Mouse (Mus musculus) forebrain, postnatal 0 days (tissue): ENCODE results near the gene Tacc2. TPM values are rescaled to one million over a fixed set of nuclear protein-coding genes. Genes with fewer than 3 reads are reported as not detected.

Experiments
- ATAC-seq: fragments of 200-750 bp; cut with Nextera tagmentation; 2 replicates; pipeline ENCODE4 v1.8.0; 2017; ENCODE audit warnings: mild to moderate bottlenecking, moderate library complexity
- DNase-seq: peaks from one replicate; pipeline ENCODE4 v3.0.0-alpha.2; 2015
- H3K27ac ChIP-seq: fragments of 300-500 bp; sonication (generic); 2 replicates; pipeline ENCODE4 v1.5.1; 2014; ENCODE audit warnings: low read depth, mild to moderate bottlenecking, antibody characterized with exemption, low read length, moderate library complexity, mixed read lengths
- H3K27me3 ChIP-seq: fragments of 300-500 bp; sonication (generic); 2 replicates; pipeline ENCODE4 v1.6.1; 2014; ENCODE audit warnings: mild to moderate bottlenecking, low read length, mixed read lengths; ENCODE audit not compliant: insufficient read depth
- H3K36me3 ChIP-seq: fragments of 300-500 bp; sonication (generic); 2 replicates; pipeline ENCODE4 v1.6.1; 2014; ENCODE audit warnings: mild to moderate bottlenecking, moderate library complexity; ENCODE audit not compliant: insufficient read depth
- H3K4me1 ChIP-seq: fragments of 300-500 bp; sonication (generic); 2 replicates; pipeline ENCODE4 v1.6.1; 2014; ENCODE audit warnings: antibody characterized with exemption; ENCODE audit not compliant: insufficient read depth
- H3K4me2 ChIP-seq: fragments of 300-500 bp; sonication (generic); 2 replicates; pipeline ENCODE4 v1.6.1; 2014; ENCODE audit warnings: low read depth, mild to moderate bottlenecking, moderate library complexity
- H3K4me3 ChIP-seq: fragments of 300-500 bp; sonication (generic); 2 replicates; pipeline ENCODE4 v1.5.1; 2014; ENCODE audit warnings: low read depth, low read length, mixed read lengths
- H3K9ac ChIP-seq: fragments of 300-500 bp; sonication (generic); 2 replicates; pipeline ENCODE4 v1.6.1; 2014; ENCODE audit warnings: mild to moderate bottlenecking
- H3K9me3 ChIP-seq: fragments of 300-500 bp; sonication (generic); 2 replicates; pipeline ENCODE4 v1.6.1; 2016; ENCODE audit warnings: low read length
- CTCF ChIP-seq: sonication (generic); IDR thresholded peaks from 2 replicates; pipeline ENCODE4 v1.5.1; 2016; ENCODE audit warnings: antibody characterized with exemption, control low read depth, low read depth
- WGBS: fragments of 180-500 bp; shearing (Covaris S2); extraction: QIAGEN DNeasy Blood & Tissue Kit; methylation state at CpG from one replicate; pipeline ENCODE4 v1.1.7; 2014; 5-methylcytosine and 5-hydroxymethylcytosine counted together
- polyA plus RNA-seq: library from polyadenylated mRNA; unstranded; fragments of >200 nt; fragmentation: Nextera tagmentation; extraction: Ambion mirVana; gene quantifications from 2 replicates; pipeline ENCODE4 v1.2.1, GENCODE M21; 2015
- total RNA-seq: library from RNA; depleted of rRNA; stranded (reverse); fragments of >200 nt; gene quantifications from 2 replicates; pipeline ENCODE4 v1.2.3, GENCODE M21; 2014

Gene Tacc2
- total and polyA plus RNA-seq, 2 experiments from 2014 or later = 54.1 to 60.9 TPM

DNA sequence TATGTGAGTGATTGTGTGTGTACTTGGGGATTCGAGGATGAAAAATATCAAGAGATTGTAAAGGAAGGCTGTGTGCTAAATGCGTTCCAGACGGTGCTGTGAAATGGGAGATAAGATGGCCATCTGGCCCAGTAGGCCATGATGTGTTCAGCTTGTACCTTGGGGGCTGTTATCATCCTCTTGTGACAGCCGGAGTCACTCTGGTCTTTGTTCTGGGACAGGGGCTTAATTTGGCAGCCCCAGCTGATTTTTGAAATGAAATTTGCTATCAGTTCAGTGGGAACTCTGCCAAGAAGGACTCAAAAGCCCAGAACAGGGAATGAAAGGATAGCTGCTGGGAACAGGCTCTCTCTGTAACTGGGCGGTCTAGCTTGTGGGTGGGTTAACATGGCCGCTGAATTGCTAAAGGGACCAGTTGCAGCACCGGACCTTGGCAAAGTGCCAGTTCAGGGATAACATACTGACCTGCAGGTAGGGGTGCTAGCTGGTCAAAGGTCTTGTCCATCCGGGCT is 92.2 kb downstream of the Tacc2 start:
- peak overlapping the region; percentile 69 for H3K27ac ChIP-seq
- H3K4me1 ChIP-seq = peaks cover 15% of the 10 kb centered on the region; the same call in 1 of the 2 replicates
- peak; percentile 44 for ATAC-seq
- TF ChIP-seq CTCF = no peak
- 29% methylated on average over 8 of the region's 8 CpGs for WGBS
- peak; percentile 66 for DNase-seq
- H3K27me3 ChIP-seq = no peaks in the 10 kb centered on the region
- no peak overlapping the region for H3K4me2 ChIP-seq
- H3K9ac ChIP-seq = no peak overlapping the region
- H3K9me3 ChIP-seq = no peaks in the 10 kb centered on the region
- no peak overlapping the region for H3K4me3 ChIP-seq
- no peaks in the 10 kb centered on the region for H3K36me3 ChIP-seq

DNA sequence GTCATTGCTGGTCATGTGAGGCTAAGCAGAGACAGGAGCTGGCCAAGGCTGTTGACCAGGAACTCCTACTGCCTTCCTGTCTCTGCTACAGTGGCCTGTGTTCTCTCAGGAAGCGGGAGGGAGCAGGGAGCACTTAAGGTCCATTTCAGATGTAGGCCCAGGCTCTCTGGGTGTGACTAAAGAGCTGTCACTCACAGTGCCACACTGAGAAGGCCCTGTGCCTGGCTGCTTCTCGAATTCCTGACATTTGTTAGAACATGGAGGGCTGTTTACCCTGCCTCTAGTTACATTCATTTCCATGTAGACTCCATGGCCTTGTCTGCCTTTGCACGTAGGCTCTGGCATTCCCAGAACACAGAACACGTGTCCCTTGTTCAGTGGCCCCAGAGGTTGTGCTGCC is 93.1 kb downstream of the Tacc2 start:
- Histone ChIP-seq H3K36me3 (no peaks in the 10 kb centered on the region), H3K4me2 (no peak overlapping the region), H3K27ac (no peak overlapping the region), H3K9me3 (no peaks in the 10 kb centered on the region), H3K9ac (no peak overlapping the region), H3K4me3 (no peak overlapping the region), H3K4me1 (peaks cover 15% of the 10 kb centered on the region; the same call in 1 of the 2 replicates), H3K27me3 (no peaks in the 10 kb centered on the region)
- no peak for DNase-seq
- TF ChIP-seq CTCF = no peak
- ATAC-seq = no peak
- WGBS = 76% methylated on average over 4 of the region's 4 CpGs

DNA sequence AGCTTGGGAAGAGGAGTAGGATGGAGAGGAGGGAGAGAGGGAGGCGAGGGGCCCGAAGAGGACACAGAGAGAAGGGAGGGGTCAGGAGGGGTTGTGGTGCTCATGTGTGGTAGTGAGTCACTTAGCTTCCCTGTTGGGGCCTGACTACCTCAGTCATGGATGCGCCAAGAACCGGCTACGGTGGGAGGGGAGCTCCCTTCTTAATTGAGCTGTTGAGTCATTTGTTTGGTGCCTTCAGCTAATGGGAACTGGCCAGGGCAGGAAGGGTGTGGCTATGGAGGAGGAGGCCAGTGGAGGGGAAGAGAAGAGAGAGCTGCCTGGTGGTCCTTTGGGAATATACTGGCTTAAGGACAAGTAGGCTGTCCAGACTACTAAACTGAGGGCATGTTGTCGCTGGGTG is 94.1 kb downstream of the Tacc2 start:
- no peaks in the 10 kb centered on the region for H3K9me3 ChIP-seq
- H3K36me3 ChIP-seq = no peaks in the 10 kb centered on the region
- H3K4me1 ChIP-seq = peaks cover 15% of the 10 kb centered on the region; the same call in 1 of the 2 replicates
- no peak overlapping the region for H3K27ac ChIP-seq
- no peaks in the 10 kb centered on the region for H3K27me3 ChIP-seq
- WGBS = 65% methylated on average over 6 of the region's 6 CpGs
- no peak overlapping the region for H3K9ac ChIP-seq
- ATAC-seq (no peak), DNase-seq (no peak)
- no peak overlapping the region for H3K4me2 ChIP-seq
- TF ChIP-seq CTCF = no peak
- H3K4me3 ChIP-seq = no peak overlapping the region

DNA sequence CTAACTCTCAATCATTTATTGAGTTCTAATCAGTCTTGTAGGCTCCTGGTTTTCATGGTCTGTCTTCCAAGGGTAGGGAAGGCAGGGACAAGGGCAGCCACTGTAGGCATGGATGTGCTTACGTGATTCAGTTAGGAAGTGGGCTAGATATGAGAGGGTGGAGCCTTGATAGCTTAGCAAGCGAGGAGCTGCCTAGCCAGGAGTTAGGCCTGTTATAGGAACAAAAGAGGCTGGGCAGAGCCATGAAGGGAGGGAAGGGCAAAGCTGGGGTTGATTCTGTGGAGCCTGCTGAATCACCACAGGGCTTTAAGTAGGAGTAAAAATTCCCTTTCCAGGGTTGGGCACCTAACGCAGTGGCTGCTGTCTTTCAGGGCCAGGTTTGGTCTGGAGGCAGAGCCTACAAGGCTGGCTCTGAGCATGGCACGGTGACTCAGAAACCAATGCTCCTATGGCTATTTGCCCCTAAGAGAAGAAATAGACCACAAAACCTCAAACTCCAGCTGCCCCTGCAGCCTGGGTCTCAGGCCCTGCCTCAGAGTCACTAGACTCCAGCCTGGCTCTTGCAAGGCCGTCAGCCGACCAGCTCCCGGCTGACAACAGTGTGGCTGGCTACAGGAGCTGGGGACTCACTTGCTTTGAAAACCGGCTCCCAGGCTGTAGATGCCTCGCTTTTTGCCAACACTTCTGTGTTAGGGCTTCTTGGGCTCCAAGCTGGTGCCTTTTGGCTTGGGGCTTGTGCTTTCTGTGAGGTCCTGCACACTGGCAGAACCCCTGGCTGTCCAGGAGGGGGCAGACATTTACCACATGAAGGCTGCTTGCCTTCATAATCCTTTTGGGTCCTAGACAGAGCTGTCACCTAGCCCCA is 96.2 kb downstream of the Tacc2 start:
- ATAC-seq (peak; percentile 81), DNase-seq (peak; percentile 67)
- Histone ChIP-seq H3K9ac (no peak overlapping the region), H3K9me3 (no peaks in the 10 kb centered on the region), H3K27ac (no peak overlapping the region), H3K36me3 (no peaks in the 10 kb centered on the region), H3K4me1 (peaks cover 15% of the 10 kb centered on the region; the same call in 1 of the 2 replicates), H3K27me3 (no peaks in the 10 kb centered on the region), H3K4me3 (no peak overlapping the region), H3K4me2 (no peak overlapping the region)
- peak; percentile 79 for TF ChIP-seq CTCF
- WGBS = 62% methylated on average over 9 of the region's 9 CpGs

DNA sequence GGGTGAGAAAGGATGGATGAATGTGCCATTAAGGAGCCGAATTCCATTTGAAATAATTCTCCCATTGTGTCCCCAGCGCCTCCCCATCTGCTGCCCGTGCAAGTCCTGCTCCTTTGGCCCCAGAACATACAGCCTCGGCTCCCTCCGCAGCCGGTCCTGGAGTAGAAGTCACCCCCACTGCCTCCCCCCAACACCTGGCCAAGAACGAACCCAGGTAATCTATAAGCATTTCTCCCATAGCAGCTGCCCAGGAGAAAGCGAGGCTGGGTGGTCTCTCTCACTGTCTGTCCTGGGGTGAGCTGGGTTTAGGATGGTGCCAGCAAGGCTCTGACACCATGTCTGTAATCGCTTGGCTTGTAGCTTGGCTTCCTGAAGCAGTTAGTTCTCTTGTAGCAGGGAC is 97.3 kb downstream of the Tacc2 start:
- TF ChIP-seq CTCF = no peak
- DNase-seq (no peak), ATAC-seq (no peak)
- Histone ChIP-seq H3K27me3 (no peaks in the 10 kb centered on the region), H3K36me3 (no peaks in the 10 kb centered on the region), H3K4me2 (no peak overlapping the region), H3K4me3 (no peak overlapping the region), H3K4me1 (peaks cover 8% of the 10 kb centered on the region; the same call in 1 of the 2 replicates), H3K27ac (no peak overlapping the region), H3K9me3 (no peaks in the 10 kb centered on the region), H3K9ac (no peak overlapping the region)
- WGBS = 57% methylated on average over 9 of the region's 9 CpGs

DNA sequence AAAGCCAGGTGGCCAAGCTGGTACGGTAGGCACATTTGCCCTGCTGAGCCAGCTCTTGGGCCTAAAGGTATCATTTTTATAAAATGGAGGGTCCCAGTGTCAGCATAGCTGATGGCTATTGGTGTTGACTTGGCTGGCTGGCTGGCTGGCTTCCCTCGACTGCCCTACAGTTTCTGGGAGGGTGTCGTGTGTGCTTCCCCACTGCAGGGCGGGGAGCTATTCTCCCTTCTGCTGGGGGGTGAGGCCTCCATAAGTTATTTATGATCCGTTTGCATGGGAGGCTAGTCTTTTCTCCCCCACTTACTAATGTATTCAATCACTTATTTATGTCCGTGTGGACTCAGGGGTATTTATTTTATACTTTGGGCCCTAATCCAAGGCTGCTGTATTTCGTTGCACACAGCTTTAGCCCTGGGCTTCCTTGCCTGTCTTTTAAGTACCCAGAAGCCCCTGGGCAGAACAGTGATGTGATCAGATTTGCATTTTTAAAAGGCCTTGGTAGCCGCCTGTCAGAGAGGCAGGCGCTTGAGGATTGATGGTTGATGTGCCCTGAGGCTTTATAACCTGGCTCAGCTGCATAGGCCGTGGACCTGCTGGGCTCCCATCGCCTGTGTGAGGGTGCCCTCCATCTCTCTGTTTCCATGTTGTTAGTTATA is 99.8 kb downstream of the Tacc2 start:
- H3K4me2 ChIP-seq = no peak overlapping the region
- no peaks in the 10 kb centered on the region for H3K4me1 ChIP-seq
- no peak for DNase-seq
- H3K27ac ChIP-seq = no peak overlapping the region
- H3K9me3 ChIP-seq = no peaks in the 10 kb centered on the region
- no peak for TF ChIP-seq CTCF
- WGBS = 45% methylated on average over 11 of the region's 11 CpGs
- H3K4me3 ChIP-seq = no peak overlapping the region
- no peak overlapping the region for H3K9ac ChIP-seq
- H3K27me3 ChIP-seq = no peaks in the 10 kb centered on the region
- H3K36me3 ChIP-seq = no peaks in the 10 kb centered on the region
- no peak for ATAC-seq
